Mouse (Mus musculus) intestine, postnatal 0 days (tissue): ENCODE results near the gene Prss23. TPM values are rescaled to one million over a fixed set of nuclear protein-coding genes. Genes with fewer than 3 reads are reported as not detected.

Source experiments
- ATAC-seq: fragments of 200-750 bp; cut with Nextera tagmentation; 2 replicates; pipeline ENCODE4 v1.8.0; 2017; ENCODE audit warnings: mild to moderate bottlenecking, moderate TSS enrichment, moderate library complexity
- H3K27ac ChIP-seq: fragments of 300-500 bp; sonication (generic); 2 replicates; pipeline ENCODE4 v1.5.1; 2014; ENCODE audit warnings: mild to moderate bottlenecking, low read depth, low read length, moderate library complexity
- H3K27me3 ChIP-seq: fragments of 300-500 bp; sonication (generic); replicated peaks from 2 replicates; pipeline ENCODE4 v1.6.1; 2014; ENCODE audit warnings: low read length, mixed read lengths; ENCODE audit not compliant: control insufficient read depth, insufficient read depth
- H3K36me3 ChIP-seq: fragments of 300-500 bp; sonication (generic); 2 replicates; pipeline ENCODE4 v1.6.1; 2014; ENCODE audit warnings: mild to moderate bottlenecking, moderate library complexity; ENCODE audit not compliant: control insufficient read depth, insufficient read depth
- H3K4me1 ChIP-seq: fragments of 300-500 bp; sonication (generic); replicated peaks from 2 replicates; pipeline ENCODE4 v1.6.1; 2014; ENCODE audit warnings: antibody characterized with exemption, low read length, mixed read lengths; ENCODE audit not compliant: control insufficient read depth, insufficient read depth
- H3K4me2 ChIP-seq: fragments of 300-500 bp; sonication (generic); replicated peaks from 2 replicates; pipeline ENCODE4 v1.6.1; 2014; ENCODE audit warnings: low read depth, mild to moderate bottlenecking, moderate library complexity
- H3K4me3 ChIP-seq: fragments of 300-500 bp; sonication (generic); 2 replicates; pipeline ENCODE4 v1.5.1; 2014; ENCODE audit warnings: low read depth, low read length
- H3K9ac ChIP-seq: fragments of 300-500 bp; sonication (generic); 2 replicates; pipeline ENCODE4 v1.6.1; 2014; ENCODE audit warnings: mild to moderate bottlenecking, low read depth, low read length
- H3K9me3 ChIP-seq: fragments of 300-500 bp; sonication (generic); 2 replicates; pipeline ENCODE4 v1.6.1; 2016; ENCODE audit warnings: mixed run types; ENCODE audit not compliant: control insufficient read depth
- CTCF ChIP-seq: sonication (generic); IDR thresholded peaks from 2 replicates; pipeline ENCODE4 v1.5.1; 2016; ENCODE audit warnings: low read depth, mild to moderate bottlenecking, control low read depth, antibody characterized with exemption, moderate library complexity
- WGBS: fragments of 180-500 bp; shearing (Covaris S2); extraction: QIAGEN DNeasy Blood & Tissue Kit; methylation state at CpG from one replicate; pipeline ENCODE4 v1.1.7; 2014; 5-methylcytosine and 5-hydroxymethylcytosine counted together
- polyA plus RNA-seq: library from polyadenylated mRNA; unstranded; fragments of >200 nt; fragmentation: Nextera tagmentation; extraction: Ambion mirVana; gene quantifications from 2 replicates; pipeline ENCODE4 v1.2.1, GENCODE M21; 2015

Prss23 gene
- polyA plus RNA-seq, 1 experiment from 2014 or later, result 72.4 TPM

- ATAC-seq, result no peak
- Histone ChIP-seq H3K9me3 (no peaks in the 10 kb centered on the region), H3K36me3 (no peaks in the 10 kb centered on the region), H3K4me2 (no peak overlapping the region), H3K4me3 (no peak overlapping the region), H3K4me1 (no peaks in the 10 kb centered on the region), H3K9ac (no peak overlapping the region), H3K27me3 (no peaks in the 10 kb centered on the region), H3K27ac (no peak overlapping the region)
- 84% methylated on average over 2 of the region's 2 CpGs for WGBS
- no peak for TF ChIP-seq CTCF
Observed at GRCm38 (mm10) chr7:89540976-89541375, 14.0 kb upstream of the Prss23 start.

GRCm38 (mm10) chr7:89539391-89539790, 12.4 kb upstream of the Prss23 start:
- Histone ChIP-seq H3K36me3 (no peaks in the 10 kb centered on the region), H3K9me3 (no peaks in the 10 kb centered on the region), H3K27me3 (no peaks in the 10 kb centered on the region), H3K9ac (no peak overlapping the region), H3K4me3 (no peak overlapping the region), H3K27ac (no peak overlapping the region), H3K4me1 (no peaks in the 10 kb centered on the region), H3K4me2 (no peak overlapping the region)
- no peak for TF ChIP-seq CTCF
- 74% methylated on average over 6 of the region's 6 CpGs for WGBS
- ATAC-seq, result no peak

DNA sequence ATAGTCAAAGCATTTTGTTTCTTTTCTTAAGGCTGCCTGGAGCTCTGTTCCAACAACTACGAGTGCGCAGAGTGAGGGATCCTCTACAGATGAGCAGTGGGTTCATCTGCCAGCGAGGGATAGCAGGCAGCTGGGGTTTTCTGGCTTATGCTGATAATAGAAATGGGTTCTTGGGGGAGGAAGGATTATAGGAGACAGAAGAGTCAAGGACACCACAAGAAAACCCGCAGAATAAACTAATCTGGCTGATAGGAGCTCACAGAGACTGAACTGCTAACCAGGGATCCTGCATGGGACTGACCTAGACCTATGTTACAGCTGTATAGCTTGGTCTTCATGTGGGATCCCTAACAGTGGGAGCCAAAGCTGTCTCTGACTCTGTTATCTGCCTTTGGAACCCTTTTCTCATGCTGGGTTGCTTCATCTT, 456 bp upstream of the Prss23 start:
- Histone ChIP-seq H3K9ac (no peak overlapping the region), H3K4me3 (no peak overlapping the region), H3K4me2 (no peak overlapping the region), H3K27ac (no peak overlapping the region), H3K27me3 (no peaks in the 10 kb centered on the region), H3K9me3 (no peaks in the 10 kb centered on the region), H3K36me3 (no peaks in the 10 kb centered on the region), H3K4me1 (no peaks in the 10 kb centered on the region)
- TF ChIP-seq CTCF, result no peak
- 81% methylated on average over 4 of the region's 4 CpGs for WGBS
- ATAC-seq, result no peak

DNA sequence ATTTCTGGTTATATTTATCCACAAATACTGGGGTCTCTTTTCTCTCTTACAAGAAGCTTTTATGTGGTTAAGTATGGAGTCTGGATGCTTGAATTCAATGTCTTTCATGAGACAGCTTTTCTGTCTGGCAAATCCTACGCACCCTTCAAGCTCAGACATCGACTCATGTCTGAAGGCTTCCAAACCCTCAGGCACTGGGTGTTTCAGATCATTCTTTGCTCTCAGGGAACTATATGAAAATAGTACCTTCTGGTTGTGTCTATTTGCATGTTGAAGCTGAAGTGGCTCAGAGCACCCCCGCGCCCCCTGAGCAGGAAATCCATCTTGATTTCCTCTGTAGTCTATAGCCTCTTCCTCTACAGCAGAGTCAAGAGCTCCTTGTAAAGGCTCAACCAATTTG, 3.2 kb downstream of the Prss23 start:
- Histone ChIP-seq H3K27ac (no peak overlapping the region), H3K9me3 (no peaks in the 10 kb centered on the region), H3K4me3 (no peak overlapping the region), H3K4me2 (no peak overlapping the region), H3K27me3 (no peaks in the 10 kb centered on the region), H3K4me1 (no peaks in the 10 kb centered on the region), H3K36me3 (no peaks in the 10 kb centered on the region), H3K9ac (no peak overlapping the region)
- TF ChIP-seq CTCF, result no peak
- WGBS, result 89% methylated on average over 4 of the region's 4 CpGs
- ATAC-seq, result no peak

DNA sequence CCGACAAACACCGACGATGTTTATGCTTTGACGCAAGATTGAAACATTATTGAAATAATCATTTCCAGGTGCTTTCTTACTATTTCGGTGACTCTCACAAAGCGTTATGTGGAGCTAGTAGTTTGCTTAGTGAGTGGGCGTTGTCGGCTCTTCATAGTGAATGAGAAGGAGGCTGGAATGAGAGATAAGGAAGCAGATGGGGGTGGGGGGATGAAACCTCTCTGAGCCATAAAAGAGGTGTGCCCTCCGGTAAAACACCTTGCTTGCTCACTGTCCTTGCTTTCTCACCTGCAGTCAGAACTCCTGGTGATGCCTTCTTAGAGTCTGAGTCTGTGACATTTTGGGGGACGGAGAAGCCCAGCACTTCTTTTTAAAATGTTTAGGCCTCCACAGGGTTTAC, 4.8 kb downstream of the Prss23 start:
- H3K27ac ChIP-seq, result no peak overlapping the region
- no peak overlapping the region for H3K9ac ChIP-seq
- WGBS, result 28% methylated on average over 10 of the region's 10 CpGs
- H3K27me3 ChIP-seq, result no peaks in the 10 kb centered on the region
- H3K9me3 ChIP-seq, result no peaks in the 10 kb centered on the region
- ATAC-seq, result 0 out of 2 replicates have a peak, but pooled peaks have one; percentile 44
- H3K4me1 ChIP-seq, result 0 out of 2 replicates have a peak, but pooled peaks cover 4% of the 10 kb centered on the region
- H3K4me3 ChIP-seq, result peak overlapping the region; percentile 11; the same call in 1 of the 2 replicates
- peak overlapping the region; percentile 49 for H3K4me2 ChIP-seq
- no peak for TF ChIP-seq CTCF
- H3K36me3 ChIP-seq, result no peaks in the 10 kb centered on the region

GRCm38 (mm10) chr7:89517460-89518390, 9.3 kb downstream of the Prss23 start:
- Histone ChIP-seq H3K36me3 (no peaks in the 10 kb centered on the region), H3K4me2 (peak overlapping the region; percentile 97), H3K27me3 (no peaks in the 10 kb centered on the region), H3K4me3 (peak overlapping the region; percentile 68), H3K9ac (peak overlapping the region; percentile 69), H3K27ac (peak overlapping the region; percentile 73), H3K9me3 (no peaks in the 10 kb centered on the region), H3K4me1 (0 out of 2 replicates have a peak, but pooled peaks cover 4% of the 10 kb centered on the region)
- WGBS, result under 1% methylated on average over 46 of the region's 61 CpGs
- peak; percentile 60 for TF ChIP-seq CTCF
- peak; percentile 51 for ATAC-seq
